Mouse (Mus musculus): Measurements from ENCODE around the gene Odc1.

The Odc1 gene

DNA sequence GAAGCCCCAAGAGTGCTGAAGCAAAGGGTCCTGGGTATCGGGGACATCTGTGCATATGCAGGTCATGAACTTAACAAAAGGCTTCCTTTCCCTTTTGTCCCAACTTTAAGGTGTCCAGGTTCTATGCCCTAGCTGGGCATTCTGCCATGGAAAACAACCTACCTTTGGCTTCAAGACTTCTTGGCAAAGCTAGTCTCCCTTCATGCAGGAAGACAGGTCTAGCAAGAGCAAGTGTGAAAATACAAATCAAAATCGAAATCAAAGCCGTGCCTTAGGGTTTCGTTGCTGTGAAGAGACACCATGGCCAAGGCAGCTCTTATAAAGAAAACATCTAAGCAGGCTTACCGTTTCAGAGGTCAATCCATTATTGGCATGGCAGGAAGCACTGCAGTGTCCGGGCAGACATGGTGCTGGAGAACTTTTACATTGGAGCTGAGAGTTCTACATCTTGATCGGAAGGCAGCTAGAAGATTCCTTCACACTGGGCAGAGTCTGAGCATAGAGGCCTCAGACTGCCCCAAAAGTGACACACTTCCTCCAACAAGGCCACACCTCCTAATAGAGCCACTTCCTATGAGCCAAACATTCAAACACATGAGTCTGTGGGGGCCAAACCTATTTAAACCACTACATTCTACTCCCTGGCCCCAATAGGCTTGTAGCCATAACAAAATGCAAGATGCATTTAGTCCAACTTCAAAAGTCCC is 44.5 kb downstream of the Odc1 start:
- DNase-seq (ENCODE audit: low spot score): no peak

DNA sequence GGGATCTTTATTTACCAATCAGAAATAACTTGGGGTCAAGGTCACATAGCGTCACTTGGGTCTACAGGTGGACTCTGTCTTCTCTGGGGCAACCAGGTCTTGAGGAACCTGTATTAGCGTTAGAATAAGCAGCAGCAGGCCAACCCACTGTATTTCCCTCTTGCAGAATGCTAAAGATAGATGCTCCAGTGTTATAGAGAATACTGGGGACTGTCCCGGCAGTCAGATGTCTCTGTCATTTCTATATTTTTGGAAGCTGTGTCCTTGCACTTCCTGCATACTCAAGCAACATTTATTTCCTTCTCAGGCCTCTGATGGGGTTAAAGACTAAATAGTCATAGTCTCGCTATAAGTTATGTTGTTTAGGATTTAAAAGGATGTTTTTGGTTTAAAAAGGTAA is 46.7 kb downstream of the Odc1 start:
- DNase-seq (ENCODE audit: low spot score): no peak

DNA sequence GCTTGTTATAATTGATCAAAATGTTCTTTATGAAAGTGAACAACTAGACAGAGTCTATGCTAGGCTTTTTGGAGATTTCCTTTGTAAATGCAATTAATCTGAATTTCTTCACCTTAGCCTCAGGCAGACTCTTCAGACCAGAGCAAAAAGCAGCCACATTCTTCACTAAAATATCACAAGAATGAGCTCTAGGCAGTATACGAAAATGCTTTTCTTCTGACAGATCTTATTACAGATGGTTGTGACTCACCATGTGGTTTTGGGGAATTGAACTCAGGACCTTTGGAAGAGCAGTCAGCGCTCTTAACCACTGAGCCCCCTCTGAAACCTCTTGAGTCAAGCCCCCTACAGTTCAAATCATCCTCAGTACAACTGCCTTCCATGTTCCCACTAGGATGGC is 49.4 kb downstream of the Odc1 start:
- DNase-seq (ENCODE audit: low spot score): no peak

DNA sequence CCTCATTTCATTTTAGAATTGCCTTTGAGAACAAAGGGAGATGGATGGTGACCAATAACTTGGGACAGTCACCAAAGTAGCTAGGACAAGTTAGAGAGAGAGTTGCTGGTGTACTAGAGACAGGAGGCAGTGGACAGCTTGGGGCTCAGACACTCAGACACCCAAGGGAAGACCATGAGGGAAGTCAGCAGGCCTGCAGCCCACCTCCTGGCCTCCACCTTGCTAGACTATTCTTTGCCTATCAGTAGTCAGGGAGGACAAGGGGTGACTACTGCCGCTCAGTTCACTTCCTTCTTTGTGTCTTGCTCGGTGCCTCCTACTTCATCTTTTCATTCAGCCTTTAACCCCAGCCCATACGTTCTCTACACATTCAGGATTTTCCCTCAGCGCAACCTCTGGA is 50.1 kb downstream of the Odc1 start:
- no peak for DNase-seq (ENCODE audit: low spot score)

DNA sequence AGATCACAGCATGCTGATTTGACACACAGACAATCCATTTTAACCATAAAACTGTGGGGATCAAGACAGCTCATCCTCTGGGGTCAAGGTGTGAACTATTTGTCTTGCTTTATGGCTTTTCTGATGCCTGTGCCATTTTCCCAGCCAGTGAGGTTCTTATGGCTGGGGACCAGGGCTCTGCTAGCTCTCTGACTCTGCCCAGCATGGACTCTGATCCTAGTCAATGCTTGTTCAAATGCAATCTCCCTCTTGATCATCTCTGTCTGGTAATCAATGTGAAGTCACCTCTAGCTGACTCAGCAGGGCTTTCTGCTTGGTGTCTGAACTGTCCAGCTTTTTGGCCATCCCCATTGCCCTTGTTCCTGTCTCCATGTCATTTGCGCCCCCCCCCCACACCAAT is 50.6 kb downstream of the Odc1 start:
- no peak for DNase-seq (ENCODE audit: low spot score)
